Mouse (Mus musculus) CH12.LX (cell line): ENCODE results near the gene Syt1.

Experiments
- EP300 ChIP-seq: IDR thresholded peaks from 2 replicates; pipeline ENCODE4 v1.6.1; 2011; ENCODE audit warnings: low read length, improper control_type of control experiment
- POLR2A ChIP-seq: IDR thresholded peaks from 2 replicates; pipeline ENCODE4 v1.6.1; 2011; ENCODE audit warnings: low read depth, mild to moderate bottlenecking, improper control_type of control experiment, low read length

DNA sequence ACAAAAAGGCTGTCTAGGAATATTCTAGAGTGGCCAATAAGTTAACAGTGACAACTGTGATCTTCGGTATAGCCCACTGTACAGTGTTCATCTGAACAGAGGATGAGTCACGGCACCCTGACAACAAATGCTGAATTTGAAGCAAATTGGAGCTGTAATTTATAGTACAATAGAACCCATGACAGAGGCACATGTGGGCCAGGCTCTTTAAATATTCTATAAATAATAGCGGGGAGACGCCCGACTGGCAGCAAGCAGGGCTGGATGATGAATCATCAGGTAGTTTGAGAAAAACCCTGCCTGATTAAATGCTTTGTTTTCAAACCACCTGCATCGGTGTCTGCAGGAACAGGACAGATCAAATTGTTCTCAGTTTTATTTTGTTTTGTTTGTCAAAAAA is 81.1 kb downstream of the Syt1 start:
- TF ChIP-seq EP300, result no peak
- no peak for TF ChIP-seq POLR2A
